Mouse (Mus musculus): ENCODE data around the gene Bpifa3. TPM values are rescaled to one million over a fixed set of nuclear protein-coding genes. Genes with fewer than 3 reads are reported as not detected.
"Not testable (repeated sequence)": the region's sequence is repeated elsewhere in the genome, so short reads cannot be mapped to it uniquely, and the experiment has no call there.

Gene Bpifa3
- not detected for total RNA-seq (2021)
- long read RNA-seq, experiment 1, result 0 reads
- long read RNA-seq, experiment 2, result 0 reads

DNA sequence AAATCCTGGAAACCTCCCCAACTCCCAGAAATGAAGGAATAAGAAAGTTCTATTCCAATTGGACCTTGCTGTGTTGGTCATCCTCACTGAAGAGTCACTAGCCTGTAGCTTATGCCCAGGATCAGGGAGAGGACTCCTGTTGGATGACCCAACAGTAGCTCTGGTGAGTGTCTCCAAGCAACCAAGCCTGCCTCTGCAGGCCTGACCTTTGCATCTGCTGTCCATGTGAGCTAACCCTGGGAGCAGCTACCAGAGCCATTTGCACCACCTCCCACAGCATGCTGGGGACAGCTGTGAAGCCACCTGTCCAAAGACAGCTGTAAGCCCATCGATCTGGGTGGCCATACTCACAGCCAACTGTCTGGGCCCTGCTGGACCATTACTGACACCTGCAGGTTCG lies at the start of gene Bpifa3:
TSS of gene Bpifa3 (plus strand) at position 217 of the 400 bp plus-strand sequence.
- DNase-seq (ENCODE audit: low spot score in 2 of 2), result no peak

DNA sequence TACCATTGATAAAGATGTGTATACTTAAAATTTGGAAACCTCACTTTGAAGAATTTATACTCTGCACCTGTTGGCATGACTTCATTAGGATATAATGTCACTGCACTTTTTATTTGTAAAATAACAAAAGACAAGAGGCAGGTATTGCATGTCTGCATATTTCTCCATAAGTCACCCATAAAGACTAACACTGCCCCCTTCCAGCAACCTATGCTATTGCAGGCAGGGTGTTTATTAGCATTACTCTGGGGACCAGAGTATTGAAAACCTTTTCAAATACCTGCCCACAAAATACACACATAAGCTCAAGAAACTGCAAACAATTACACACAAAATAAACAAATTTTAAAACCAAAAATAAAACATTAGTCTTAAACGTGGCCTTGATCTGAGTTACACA lies 32.4 kb upstream of the Bpifa3 start:
- no peak for DNase-seq (ENCODE audit: low spot score in 2 of 2)

DNA sequence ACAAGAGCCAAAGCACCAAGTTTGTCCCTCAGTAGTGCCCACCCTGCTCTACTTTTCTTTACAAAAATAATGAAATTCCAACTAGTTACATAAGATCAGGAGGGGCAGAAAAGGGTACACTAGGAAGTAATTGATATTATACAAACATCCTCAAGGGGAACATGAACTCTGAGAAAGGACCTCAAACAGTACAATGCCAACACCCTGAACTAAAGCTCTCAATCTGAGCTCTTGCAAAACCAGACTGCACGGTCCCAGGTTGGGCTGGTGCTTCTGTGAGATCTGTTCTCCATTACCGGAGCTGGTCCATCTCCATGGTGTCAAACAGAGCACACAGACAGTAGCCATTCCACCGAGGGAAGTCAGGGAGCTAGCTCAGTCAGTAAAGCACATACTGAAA lies 12.8 kb upstream of the Bpifa3 start:
- no peak for DNase-seq (ENCODE audit: low spot score in 2 of 2)

DNA sequence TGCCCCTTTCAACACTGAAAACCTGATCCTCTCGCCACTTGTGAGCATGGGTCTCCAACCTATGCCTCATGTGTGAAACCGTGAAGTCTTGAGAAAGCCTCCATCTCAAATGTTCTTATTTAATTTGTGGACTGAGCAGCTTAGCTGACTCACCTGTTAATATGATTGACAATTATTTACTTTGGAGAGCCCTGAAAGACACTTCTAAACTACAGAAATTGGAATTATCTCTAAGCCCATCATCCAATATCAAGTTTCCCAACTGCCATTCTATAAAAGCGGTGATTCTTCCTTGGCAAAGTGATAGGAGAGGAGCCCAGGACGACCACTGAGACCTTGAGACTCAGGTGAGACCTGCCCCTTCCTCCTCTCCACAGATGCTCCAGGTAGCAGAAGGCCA lies 12.4 kb downstream of the Bpifa3 start, which contains the start of gene Bpifa1:
TSS of gene Bpifa1 (plus strand) at position 301 of the 400 bp plus-strand sequence.
- no peak for DNase-seq (ENCODE audit: low spot score in 2 of 2)

DNA sequence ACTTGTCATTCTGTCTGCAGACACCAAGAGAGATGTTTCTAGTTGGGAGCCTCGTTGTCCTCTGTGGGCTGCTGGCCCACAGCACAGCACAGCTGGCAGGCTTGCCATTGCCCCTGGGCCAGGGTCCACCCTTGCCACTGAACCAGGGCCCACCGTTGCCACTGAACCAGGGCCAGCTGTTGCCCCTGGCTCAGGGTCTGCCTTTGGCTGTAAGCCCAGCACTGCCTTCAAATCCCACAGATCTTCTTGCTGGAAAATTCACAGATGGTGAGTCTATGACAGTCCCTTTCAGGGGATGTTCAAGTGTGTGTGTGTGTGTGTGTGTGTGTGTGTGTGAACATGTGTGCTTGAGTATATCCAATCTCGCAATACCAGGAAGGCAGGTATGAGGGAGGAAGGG lies 13.6 kb downstream of the Bpifa3 start:
- no peak for DNase-seq (ENCODE audit: low spot score in 2 of 2)

DNA sequence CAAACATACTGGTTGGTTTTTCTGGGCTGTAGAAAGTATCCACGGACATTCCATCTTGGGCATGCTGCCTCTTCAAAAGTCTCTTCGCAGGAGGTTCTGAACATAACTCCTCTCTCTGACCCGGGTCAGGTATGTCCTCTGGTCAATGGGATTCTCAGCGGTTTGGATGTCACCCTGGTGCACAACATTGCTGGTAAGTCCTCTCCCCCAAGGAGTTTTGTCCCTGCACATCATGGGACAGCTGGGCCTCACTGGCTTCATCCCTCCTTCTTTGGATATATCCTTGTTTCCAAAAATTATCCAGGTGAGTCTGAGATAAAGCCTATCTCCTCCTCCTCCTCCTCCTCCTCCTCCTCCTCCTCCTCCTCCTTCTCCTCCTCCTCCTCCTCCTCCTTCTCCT lies 17.4 kb downstream of the Bpifa3 start:
- DNase-seq (ENCODE audit: low spot score in 2 of 2), result no peak

DNA sequence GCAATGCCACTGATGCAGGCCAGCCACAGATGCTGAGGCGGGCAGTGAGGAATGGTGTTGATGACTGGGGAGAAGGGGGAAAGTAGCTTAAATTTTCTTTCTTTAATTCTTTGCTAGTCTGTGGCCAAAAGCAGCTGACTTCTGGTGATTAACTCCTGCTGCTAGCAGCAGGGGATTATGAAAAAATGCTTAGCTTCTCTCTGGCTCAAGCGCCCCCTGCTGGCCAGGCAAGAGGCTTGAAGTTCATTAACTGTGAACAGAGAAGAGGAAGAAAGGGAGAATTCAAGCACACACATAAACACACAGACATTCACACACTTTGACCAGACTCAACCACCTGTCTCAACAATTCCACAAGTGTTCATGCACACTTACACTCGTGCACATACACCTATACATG lies 28.3 kb downstream of the Bpifa3 start:
- peak; percentile 45 to 53 for DNase-seq (ENCODE audit: low spot score in 2 of 2)

DNA sequence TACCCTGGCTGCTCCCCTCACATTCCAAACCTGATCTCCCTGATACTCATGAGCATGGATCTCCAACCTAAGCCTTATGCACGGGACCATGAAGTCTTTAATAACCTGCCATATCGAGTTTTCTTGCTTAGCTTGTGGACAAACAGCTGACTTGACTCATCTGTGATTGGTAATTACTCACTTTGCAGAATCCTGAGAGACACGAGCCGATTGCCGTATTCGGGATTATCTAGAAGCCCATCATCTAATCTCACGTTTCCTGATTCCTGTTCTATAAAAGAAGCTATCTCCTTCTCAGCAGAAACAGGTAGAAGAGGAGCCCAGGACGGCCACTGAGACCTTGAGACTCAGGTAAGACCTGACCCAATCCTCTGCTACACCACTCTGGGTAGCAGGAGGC lies 32.2 kb downstream of the Bpifa3 start, which contains the start of gene Bpifa5:
TSS of gene Bpifa5 (plus strand) at position 301 of the 400 bp plus-strand sequence.
- DNase-seq (ENCODE audit: low spot score in 2 of 2), result no peak

DNA sequence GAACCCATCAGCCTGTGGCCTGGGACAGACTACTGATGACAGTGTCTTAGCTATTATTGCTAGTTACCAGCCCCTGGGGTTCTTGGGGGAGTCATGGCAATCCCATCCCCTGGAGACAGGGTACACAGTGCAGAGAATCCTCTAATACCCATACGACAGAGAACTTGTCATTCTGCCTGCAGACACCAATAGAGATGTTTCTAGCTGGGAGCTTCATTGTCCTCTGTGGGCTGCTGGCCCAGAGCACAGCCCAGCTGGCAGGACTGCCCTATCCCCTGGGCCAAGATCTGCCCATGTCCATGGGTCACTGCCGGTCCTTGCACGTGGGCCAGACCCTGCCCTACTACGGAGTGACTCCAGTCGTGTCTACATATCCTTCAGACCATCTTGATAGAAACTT lies 33.2 kb downstream of the Bpifa3 start:
- no peak for DNase-seq (ENCODE audit: low spot score in 2 of 2)

DNA sequence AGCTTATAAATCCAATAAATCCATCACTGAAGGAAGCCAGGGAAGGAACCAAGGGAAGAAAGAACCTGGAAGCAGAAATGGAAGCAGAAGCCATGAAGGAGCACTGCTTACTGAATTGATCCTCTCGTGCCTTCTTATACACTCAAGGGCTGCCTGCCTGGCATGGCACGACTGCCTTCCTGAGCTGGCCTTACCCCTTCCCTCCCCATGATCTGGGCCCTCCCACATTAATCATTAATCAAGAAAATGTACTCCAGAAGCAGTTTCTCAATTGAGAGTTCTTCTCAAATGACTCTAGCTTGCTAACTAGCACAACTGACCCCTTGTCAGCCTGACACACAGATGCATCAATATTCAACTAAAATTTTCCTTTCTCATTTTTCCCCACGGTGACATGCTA lies 39.0 kb downstream of the Bpifa3 start:
- no peak for DNase-seq (ENCODE audit: low spot score in 2 of 2)

DNA sequence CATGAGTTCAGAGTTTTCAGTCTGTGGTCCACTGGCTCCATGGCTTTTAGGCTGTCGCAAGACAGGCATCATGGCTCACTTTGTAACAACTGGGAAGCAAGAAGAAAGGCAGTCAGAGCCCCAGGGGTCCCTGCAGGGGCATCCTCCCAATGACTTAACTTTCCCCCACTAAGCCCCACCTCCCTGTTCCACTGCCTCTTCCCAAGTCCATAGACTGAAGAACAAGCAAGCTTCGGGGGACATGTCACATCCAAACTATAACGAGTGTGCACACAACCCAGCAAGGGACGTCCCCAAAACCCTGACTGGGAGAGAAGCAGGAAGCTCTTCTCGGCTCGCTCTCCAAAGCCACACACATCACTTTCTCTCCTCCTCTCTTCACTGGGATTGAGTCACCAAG lies 41.5 kb downstream of the Bpifa3 start:
- DNase-seq (ENCODE audit: low spot score in 2 of 2), result no peak

DNA sequence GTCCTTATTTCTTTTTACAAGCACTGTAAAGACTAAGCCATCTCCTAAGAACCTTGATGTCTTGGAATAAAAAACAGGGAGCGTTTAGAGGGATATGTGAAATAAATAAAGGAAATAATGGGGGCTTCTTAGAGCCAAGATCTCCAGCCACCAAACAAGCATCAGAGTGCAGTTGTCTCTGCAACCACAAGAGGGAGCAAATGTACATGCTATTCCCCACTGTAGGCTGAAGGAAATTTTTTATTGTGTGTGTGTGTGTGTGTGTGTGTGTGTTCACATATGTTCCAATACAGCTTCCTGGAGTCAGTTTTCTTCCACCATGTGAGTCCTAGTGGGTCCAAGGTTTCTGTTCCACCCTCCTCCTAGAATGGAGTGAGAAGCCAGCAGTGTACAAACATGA lies 43.2 kb downstream of the Bpifa3 start:
- no peak for DNase-seq (ENCODE audit: low spot score in 2 of 2)

DNA sequence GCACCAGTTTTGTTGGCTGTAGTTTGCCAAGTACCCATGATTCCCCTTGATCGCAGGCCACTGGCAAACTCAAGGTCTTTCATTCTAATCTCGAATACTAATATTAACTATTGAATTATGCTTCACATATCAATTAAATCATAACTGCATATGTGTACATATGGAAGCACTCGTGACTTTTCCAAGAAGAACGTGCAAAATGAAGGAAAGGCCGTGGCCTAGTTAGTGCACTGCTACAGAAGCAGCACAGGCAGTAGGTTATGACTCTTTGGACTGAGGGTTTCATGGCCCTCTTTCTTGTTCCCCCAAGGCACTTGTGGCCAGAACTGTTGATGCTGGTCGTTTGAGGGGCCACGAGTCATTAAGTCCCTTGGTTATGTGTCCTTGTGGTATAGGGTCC lies 51.8 kb downstream of the Bpifa3 start:
- DNase-seq (ENCODE audit: low spot score in 2 of 2), result not testable (repeated sequence)

DNA sequence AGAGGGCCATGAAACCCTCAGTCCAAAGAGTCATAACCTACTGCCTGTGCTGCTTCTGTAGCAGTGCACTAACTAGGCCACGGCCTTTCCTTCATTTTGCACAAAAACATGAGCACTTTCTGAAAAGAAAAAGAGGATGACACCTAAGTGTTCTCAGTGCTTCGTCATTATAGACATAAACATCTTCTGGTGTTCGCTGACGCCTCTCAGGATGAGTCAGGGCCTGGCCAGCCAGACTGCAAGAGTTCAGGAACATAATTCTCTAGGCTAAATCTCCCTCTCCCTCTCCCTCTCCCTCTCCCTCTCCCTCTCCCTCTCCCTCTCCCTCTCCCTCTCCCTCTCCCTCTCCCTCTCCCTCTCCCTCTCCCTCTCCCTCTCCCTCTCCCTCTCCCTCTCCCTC lies 52.9 kb downstream of the Bpifa3 start:
- not testable (repeated sequence) for DNase-seq (ENCODE audit: low spot score in 2 of 2)

DNA sequence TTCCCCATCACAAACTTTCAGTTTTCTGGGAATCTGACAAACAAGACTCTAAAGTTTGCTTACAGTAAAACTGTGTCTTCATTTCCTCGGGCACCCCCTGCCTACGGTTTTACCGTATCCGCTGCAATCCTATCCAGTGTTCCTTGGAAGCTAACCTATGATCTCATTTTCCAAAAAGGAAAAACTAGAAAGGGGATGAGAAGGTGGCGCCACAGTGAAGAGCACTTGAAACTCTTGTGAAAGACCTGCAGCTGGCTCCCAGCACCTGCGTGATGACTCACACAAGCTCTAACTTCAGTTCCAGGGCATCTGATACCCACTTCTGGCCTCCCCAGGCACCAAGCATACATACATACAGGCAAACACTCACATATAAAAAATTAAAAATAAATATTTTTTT lies 55.2 kb downstream of the Bpifa3 start:
- DNase-seq (ENCODE audit: low spot score in 2 of 2), result no peak

DNA sequence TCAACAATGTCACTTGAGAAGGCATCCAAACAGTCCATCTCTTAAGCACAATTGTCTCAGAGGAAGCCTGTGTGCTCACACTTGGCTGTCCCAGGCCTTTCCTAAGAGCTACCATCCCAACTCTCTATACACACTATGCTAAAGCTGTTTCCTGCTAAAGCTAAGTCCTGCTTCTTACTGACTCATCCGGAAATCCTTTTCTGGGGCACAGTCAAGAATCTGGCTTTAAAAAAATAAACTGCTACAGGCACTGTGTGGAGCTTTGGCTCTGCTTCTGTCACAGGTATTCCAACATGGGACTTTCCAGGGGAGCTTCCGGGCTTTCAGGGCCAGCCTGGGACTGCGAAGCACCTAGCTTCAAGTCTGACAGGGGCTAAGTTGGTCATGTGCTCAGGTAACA lies 55.6 kb downstream of the Bpifa3 start:
- DNase-seq (ENCODE audit: low spot score in 2 of 2), result no peak

DNA sequence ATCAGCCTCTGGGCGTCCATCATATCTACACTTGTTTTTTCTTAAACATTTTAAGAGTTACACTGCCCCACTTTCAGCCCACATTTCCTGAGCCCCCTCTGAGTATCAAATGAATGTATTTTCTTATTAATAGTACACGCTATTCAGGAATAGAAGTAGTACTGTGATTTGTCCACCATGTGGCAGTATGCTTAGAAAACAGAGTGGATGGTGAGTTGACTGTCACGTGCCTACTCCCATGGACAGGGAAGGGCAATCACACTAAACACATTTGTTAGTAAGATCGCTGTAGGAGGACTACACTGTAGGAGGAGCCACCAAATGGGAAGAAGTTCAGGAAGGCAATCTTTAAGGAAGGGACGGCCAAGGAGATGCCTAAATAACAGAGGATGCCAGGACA lies 57.3 kb downstream of the Bpifa3 start:
- no peak for DNase-seq (ENCODE audit: low spot score in 2 of 2)

Other genes with a start within 250 kb of the Bpifa3 start
- 1 to 10 TPM in 1 of 2 experiments, not detected in 1; 8.5 TPM for gene Bpifb6, start 229.9 kb upstream of the Bpifa3 start, total RNA-seq (2021)
- gene Bpifb3, start 212.1 kb upstream of the Bpifa3 start, total RNA-seq (2021), result not detected
- not detected for gene Bpifb4, start 192.1 kb upstream of the Bpifa3 start, total RNA-seq (2021)
- not detected for gene Bpifa6, start 155.4 kb upstream of the Bpifa3 start, total RNA-seq (2021)
- gene Bpifa2, start 122.1 kb upstream of the Bpifa3 start, total RNA-seq (2021), result not detected
- gene Bpifa1, start 12.5 kb downstream of the Bpifa3 start, total RNA-seq (2021), result under 1 TPM in 1 of 2 experiments, not detected in 1; 0.35 TPM
- not detected for gene Bpifa5, start 32.3 kb downstream of the Bpifa3 start, total RNA-seq (2021)
- gene Bpifb1, start 60.5 kb downstream of the Bpifa3 start, total RNA-seq (2021), result not detected
- gene Bpifb5, start 93.4 kb downstream of the Bpifa3 start, total RNA-seq (2021), result not detected
- not detected for gene Bpifb9a, start 127.5 kb downstream of the Bpifa3 start, total RNA-seq (2021)
- gene Bpifb9b, start 176.9 kb downstream of the Bpifa3 start, total RNA-seq (2021), result not detected
- gene Cdk5rap1, start 242.7 kb downstream of the Bpifa3 start, total RNA-seq (2021), result 10 to 100 TPM in 1 of 2 experiments, 1 to 10 TPM in 1; 9.3 to 13.6 TPM